Mouse (Mus musculus): ENCODE measurements around the gene Ppp1cb. TPM values are rescaled to one million over a fixed set of nuclear protein-coding genes. Genes with fewer than 3 reads are reported as not detected.

Ppp1cb gene
- polyA plus RNA-seq, 1 experiment from 2014 or later, result 237 TPM

DNA sequence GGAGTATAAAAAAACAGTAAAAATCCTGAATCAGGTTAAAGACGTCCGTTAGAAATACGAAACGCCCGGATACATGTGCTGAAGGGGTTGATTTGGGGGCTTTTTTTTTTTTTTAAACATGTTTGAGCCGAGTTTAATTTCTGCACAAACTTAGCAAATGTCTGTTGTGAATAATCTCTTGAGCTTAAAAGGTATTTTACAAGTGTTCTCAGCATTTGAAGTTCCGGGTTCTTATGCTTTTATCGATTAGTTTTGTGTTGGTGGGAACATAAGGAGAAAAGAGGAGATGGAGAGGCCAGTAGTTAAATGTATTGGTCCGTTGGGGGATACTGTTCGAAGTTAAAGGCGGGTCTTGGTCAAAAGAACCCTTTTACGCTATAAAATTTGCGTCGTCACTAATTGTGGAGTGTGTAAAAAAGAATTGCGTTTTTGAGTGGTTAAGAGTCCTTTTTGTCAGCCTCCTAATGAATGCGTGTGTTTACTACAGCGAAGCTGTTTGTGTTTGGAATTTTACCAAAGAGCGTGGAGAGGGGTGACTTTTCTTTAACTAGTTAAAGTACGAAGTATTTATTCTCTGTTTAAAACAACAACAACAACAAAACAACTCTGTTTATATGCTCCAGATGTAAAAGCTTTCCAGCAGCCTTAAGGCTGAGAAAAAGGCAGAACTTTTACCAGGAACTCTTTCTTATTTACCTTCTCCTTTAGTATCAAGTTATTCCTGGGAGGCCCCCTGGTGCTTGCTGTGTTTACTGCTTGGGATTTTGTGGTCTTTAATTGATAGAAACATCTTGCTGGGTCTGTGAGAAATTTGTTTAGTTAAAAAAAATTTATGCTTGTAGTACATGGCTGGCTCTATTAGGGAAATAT lies 1.5 kb downstream of the Ppp1cb start:
- Histone ChIP-seq H3K27me3 (ENCODE audit: low read depth, poor library complexity, severe bottlenecking) (no peaks in the 10 kb centered on the region), H3K27ac (peak overlapping the region; percentile 100), H3K4me1 (peaks cover 8% of the 10 kb centered on the region; the same call in 1 of the 2 replicates), H3K9me3 (replicated peaks) (no peaks in the 10 kb centered on the region), H3K36me3 (no peaks in the 10 kb centered on the region), H3K4me3 (peak overlapping the region; percentile 98)
- peak; percentile 41 for DNase-seq (ENCODE audit: low spot score)
- under 1% methylated on average over 19 of the region's 19 CpGs for WGBS

DNA sequence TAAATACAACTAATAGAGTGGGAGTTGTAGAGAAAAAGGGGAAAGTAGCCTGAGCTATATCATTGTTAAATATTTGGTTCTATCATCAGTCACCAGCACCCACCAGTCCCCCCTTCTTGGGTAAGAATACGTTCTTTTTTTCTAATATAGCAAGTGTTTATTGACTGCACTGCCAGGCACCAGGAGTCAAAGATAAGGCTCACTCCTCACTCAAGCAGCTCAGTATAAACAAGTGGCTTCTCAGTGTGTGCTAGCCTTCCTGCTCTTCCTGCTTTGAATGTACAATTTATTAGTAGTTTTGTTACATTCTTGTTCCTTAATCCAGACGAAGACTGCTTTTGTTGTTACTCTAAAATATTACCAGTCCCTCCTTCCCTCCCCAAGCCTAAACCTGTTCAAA lies 2.3 kb downstream of the Ppp1cb start:
- H3K4me1 ChIP-seq, result peaks cover 8% of the 10 kb centered on the region; the same call in 1 of the 2 replicates
- no peak overlapping the region for H3K27ac ChIP-seq
- H3K27me3 ChIP-seq (ENCODE audit: low read depth, poor library complexity, severe bottlenecking), result no peaks in the 10 kb centered on the region
- H3K36me3 ChIP-seq, result 0 out of 2 replicates have a peak, but pooled peaks cover 3% of the 10 kb centered on the region
- no peaks in the 10 kb centered on the region for H3K9me3 ChIP-seq (replicated peaks)
- no peak for DNase-seq (ENCODE audit: low spot score)
- WGBS, result 60% methylated on average over 2 of the region's 2 CpGs
- H3K4me3 ChIP-seq, result peak overlapping the region; percentile 98

DNA sequence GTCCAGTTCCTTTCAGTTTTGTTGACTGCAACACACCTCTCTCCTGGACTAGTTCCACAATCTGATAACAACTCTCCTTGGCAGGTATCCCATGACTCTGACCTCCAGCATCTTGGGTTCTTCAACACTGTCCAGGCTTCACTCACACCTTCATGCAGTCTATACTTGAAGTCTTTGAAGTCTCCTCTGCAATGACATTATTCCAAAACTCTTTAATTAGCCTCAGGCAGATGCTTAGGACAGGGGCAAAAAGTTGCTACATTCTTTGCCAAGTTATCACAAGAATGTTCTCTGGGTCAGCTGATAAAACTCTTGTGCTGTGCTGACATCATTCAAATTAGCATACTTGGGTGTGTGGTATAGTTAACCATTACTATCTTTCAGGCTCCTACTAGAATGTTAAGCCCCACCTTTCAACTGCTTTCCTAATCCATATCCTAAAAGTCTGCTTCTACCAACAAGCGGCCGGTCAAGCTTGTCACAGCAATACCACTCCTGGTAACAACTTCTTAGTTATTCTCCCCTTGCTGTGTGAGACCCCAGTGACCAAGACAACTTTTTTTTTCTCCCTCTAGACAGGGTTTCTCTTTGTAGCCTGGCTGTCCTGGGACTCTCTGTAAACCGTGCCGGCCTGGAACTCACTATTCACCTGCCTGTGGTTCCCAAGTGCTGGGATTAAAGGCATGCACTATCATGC lies 13.8 kb downstream of the Ppp1cb start:
- DNase-seq (ENCODE audit: low spot score), result no peak
- H3K36me3 ChIP-seq, result peaks cover 23% of the 10 kb centered on the region
- WGBS, result 94% methylated on average over 4 of the region's 4 CpGs
- no peaks in the 10 kb centered on the region for H3K9me3 ChIP-seq (replicated peaks)
- H3K4me1 ChIP-seq, result no peaks in the 10 kb centered on the region
- no peaks in the 10 kb centered on the region for H3K27me3 ChIP-seq (ENCODE audit: low read depth, poor library complexity, severe bottlenecking)
- no peak overlapping the region for H3K27ac ChIP-seq
- no peak overlapping the region for H3K4me3 ChIP-seq

DNA sequence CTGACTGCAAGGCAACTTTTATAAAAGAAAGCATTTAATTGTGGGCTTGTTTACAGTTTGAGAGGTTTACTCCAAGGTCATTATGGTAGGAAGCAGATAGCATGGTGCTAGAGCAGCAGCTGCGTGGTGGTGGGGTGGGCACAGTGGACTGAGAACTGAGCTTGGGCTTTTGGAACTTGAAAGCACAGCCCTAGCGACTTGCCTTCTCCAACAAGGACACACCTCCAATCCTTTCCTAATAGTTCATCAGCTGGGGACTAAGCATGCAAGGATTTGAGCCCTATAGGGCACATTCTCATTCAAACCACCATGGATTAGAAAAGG lies 14.3 kb downstream of the Ppp1cb start:
- Histone ChIP-seq H3K27ac (no peak overlapping the region), H3K36me3 (peaks cover 25% of the 10 kb centered on the region), H3K4me1 (no peaks in the 10 kb centered on the region), H3K27me3 (ENCODE audit: low read depth, poor library complexity, severe bottlenecking) (no peaks in the 10 kb centered on the region), H3K9me3 (replicated peaks) (no peaks in the 10 kb centered on the region), H3K4me3 (no peak overlapping the region)
- DNase-seq (ENCODE audit: low spot score), result no peak
- 87% methylated on average over 2 of the region's 2 CpGs for WGBS

DNA sequence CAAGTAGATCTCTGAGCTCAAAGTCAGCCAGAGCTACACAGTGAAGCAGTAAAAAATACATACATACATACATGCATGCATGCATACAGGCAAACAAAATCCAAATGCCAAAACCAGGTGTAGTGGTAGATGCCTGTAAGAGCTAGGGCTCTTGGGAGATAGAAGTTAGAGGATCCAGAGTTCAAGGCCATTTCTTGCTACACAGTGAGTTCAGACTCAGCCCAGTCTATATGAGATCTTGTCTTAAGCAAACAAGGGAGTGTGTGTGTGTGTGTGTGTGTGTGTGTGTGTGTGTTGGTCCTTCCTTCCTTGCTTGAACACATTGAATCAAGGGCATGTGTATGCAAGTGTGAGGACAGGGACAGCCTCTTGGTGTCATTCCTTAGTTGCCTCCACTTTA lies 17.9 kb downstream of the Ppp1cb start:
- no peaks in the 10 kb centered on the region for H3K4me1 ChIP-seq
- no peak for DNase-seq (ENCODE audit: low spot score)
- no peak overlapping the region for H3K4me3 ChIP-seq
- H3K27me3 ChIP-seq (ENCODE audit: low read depth, poor library complexity, severe bottlenecking), result no peaks in the 10 kb centered on the region
- H3K27ac ChIP-seq, result no peak overlapping the region
- H3K36me3 ChIP-seq, result peaks cover 47% of the 10 kb centered on the region
- H3K9me3 ChIP-seq (replicated peaks), result no peaks in the 10 kb centered on the region

DNA sequence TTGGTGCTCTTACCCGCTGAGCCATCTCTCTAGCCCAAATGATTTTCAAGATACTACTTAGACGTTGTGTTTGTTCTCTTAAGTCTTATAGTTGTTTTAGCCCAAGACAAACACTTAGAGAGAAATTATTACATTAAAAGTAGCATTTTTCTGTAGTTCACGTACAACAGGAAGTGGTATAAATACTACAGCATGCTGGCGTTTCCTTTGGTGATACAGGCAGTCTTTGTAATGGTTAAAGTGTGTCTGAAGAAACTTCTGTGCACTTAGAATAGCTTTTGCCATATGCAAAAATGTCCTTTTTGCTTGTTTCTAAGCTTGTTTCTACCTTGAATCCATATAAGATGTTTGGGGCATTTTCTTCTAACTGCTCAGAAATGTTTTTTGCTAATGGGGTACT lies 20.3 kb downstream of the Ppp1cb start:
- Histone ChIP-seq H3K4me1 (no peaks in the 10 kb centered on the region), H3K9me3 (replicated peaks) (no peaks in the 10 kb centered on the region), H3K4me3 (no peak overlapping the region), H3K27me3 (ENCODE audit: low read depth, poor library complexity, severe bottlenecking) (no peaks in the 10 kb centered on the region), H3K36me3 (peaks cover 60% of the 10 kb centered on the region), H3K27ac (no peak overlapping the region)
- WGBS, result 95% methylated on average over 4 of the region's 4 CpGs
- DNase-seq (ENCODE audit: low spot score), result no peak

DNA sequence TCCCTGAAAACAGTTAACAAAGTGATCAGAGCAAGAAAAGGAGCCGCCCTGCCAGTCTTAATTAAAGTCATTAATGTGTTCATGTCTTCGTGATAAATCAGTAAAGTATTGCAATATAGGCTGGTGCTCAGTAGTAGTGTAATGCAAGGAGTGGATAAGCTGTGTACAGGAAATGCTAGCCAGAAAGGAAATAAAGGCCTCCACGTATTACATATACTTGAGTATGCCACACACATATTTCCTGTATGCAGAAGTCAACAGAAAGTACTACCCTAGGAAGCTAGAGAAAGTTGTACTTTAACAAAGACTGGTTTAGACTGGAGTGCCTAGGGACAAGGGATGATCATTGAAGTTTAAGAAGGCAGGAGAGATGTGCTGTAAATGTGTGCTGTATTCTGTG lies 26.8 kb downstream of the Ppp1cb start:
- Histone ChIP-seq H3K9me3 (replicated peaks) (no peaks in the 10 kb centered on the region), H3K27ac (no peak overlapping the region), H3K27me3 (ENCODE audit: low read depth, poor library complexity, severe bottlenecking) (no peaks in the 10 kb centered on the region), H3K4me1 (no peaks in the 10 kb centered on the region), H3K36me3 (peaks cover 96% of the 10 kb centered on the region), H3K4me3 (no peak overlapping the region)
- 89% methylated on average over 3 of the region's 3 CpGs for WGBS
- DNase-seq (ENCODE audit: low spot score), result no peak

DNA sequence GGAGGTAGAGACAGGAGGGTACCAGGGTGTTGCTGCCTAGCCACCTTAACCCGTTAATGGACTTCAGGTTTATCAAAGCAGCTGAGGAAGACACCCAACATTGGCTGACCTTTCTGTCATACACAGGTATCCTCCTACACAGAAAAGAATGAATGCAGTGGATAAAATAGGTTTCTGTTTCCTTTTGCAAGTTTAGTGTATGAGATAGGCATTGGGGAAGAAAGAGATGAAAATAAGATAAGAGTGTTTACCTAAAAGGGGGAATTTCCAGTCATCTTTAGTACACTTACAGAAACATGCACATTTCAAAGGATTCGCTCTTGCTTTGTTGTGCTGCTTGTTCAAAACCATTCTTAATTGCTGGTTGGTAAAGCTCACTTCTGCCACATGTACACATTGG lies 29.4 kb downstream of the Ppp1cb start:
- no peak for DNase-seq (ENCODE audit: low spot score)
- Histone ChIP-seq H3K4me1 (no peaks in the 10 kb centered on the region), H3K27ac (no peak overlapping the region), H3K27me3 (ENCODE audit: low read depth, poor library complexity, severe bottlenecking) (no peaks in the 10 kb centered on the region), H3K36me3 (peaks cover 100% of the 10 kb centered on the region), H3K4me3 (no peak overlapping the region), H3K9me3 (replicated peaks) (no peaks in the 10 kb centered on the region)
- WGBS, result 87% methylated on average over 2 of the region's 2 CpGs

DNA sequence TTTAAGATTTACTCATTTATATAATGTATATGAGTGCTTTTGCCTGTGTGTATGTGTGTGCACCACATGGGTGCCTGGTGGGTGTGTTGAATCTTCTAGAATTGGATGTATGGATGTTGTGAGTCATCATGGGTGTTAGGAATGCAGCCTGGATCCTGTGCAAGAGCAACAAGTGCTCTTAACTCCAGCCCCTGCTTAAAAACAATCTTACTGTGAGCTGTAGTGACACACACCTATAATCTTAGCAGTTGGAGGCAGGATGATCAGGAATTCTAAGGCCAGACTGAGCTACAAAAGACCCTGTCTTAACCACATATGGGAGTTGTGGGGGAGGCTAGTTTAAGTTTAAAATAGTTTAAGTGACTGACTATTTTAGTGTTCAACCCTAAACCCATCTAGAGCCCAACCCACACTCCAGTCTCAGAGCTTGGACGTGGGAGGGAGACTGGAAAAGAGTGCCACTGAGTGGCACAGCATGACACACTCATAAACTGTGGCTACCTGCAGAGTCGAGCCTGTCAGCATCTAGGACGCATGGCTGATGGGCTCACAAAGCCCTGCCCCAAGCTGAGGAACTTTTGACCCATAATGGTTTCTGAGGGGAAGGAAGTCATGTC lies 35.5 kb downstream of the Ppp1cb start:
- H3K4me3 ChIP-seq, result no peak overlapping the region
- H3K27me3 ChIP-seq (ENCODE audit: low read depth, poor library complexity, severe bottlenecking), result no peaks in the 10 kb centered on the region
- 88% methylated on average over 3 of the region's 3 CpGs for WGBS
- H3K36me3 ChIP-seq, result peaks cover 96% of the 10 kb centered on the region
- H3K9me3 ChIP-seq (replicated peaks), result 0 out of 2 replicates have a peak, but pooled peaks cover 2% of the 10 kb centered on the region
- no peaks in the 10 kb centered on the region for H3K4me1 ChIP-seq
- DNase-seq (ENCODE audit: low spot score), result no peak
- no peak overlapping the region for H3K27ac ChIP-seq

DNA sequence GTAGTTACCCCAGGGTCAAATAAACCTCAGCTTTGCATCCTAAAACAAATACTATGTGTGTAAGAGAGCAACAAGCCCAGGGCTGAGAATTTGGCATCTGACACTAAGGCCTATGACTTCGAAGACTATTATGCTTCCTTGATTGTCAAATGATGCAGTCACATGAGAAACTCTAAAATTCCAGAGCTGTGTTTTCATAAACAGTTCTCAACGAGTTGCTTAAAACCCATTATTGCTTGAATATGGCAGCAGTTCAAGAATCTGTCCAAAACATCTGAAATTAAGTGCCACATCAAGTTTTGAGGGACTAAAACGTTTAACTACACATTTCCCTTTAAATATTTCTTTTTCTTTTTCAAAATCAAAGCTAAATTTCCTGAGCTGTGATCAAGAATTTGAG lies 50.1 kb downstream of the Ppp1cb start:
- H3K36me3 ChIP-seq, result peaks cover 22% of the 10 kb centered on the region
- DNase-seq (ENCODE audit: low spot score), result no peak
- 87% methylated on average over 3 of the region's 3 CpGs for WGBS
- H3K27ac ChIP-seq, result no peak overlapping the region
- H3K4me1 ChIP-seq, result no peaks in the 10 kb centered on the region
- H3K27me3 ChIP-seq (ENCODE audit: low read depth, poor library complexity, severe bottlenecking), result no peaks in the 10 kb centered on the region
- no peaks in the 10 kb centered on the region for H3K9me3 ChIP-seq (replicated peaks)
- H3K4me3 ChIP-seq, result no peak overlapping the region

DNA sequence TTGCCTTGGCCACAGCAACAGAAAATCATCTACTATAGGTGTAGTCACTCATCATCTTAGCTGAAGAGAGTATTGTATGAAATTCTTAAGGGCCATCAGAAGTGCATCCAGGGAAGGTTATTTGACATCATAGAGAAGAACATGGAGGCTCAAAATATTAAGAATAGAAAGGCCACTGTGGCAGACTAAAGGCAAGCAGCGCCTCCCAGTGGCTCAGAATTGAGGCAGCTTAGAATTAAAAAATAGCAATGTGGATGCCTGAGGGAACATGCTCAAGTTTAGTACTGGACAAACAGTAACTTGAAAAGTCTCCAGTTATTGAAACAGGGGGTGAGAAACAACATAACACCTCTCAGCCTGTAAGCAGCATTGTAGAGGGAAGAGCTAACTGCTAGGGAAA lies 61.7 kb downstream of the Ppp1cb start:
- Histone ChIP-seq H3K4me1 (no peaks in the 10 kb centered on the region), H3K27ac (no peak overlapping the region), H3K27me3 (ENCODE audit: low read depth, poor library complexity, severe bottlenecking) (no peaks in the 10 kb centered on the region), H3K4me3 (no peak overlapping the region), H3K36me3 (peaks cover 3% of the 10 kb centered on the region; the same call in 1 of the 2 replicates), H3K9me3 (replicated peaks) (no peaks in the 10 kb centered on the region)
- no peak for DNase-seq (ENCODE audit: low spot score)
- WGBS, result 49% methylated on average over 1 of the region's 1 CpGs

DNA sequence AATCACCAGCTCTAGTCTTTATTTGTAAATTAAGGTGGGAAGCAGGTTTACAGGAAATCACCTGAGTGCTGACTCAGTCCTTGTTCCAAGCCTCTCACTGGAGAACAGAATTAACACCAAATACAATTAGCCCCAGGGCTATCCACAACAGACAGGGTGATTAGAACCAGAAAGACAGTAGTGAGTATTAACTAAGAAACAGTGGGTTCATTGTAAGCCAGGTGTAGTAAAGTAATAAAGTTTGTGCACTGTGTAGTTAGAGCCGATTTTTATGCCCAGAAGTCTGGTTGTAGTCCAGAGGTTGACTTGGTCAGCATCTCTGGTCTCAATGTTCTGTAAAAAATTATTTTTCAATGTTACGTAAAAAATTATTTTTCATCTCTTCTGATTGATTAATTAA lies 90.8 kb downstream of the Ppp1cb start:
- H3K9me3 ChIP-seq (replicated peaks), result no peaks in the 10 kb centered on the region
- no peaks in the 10 kb centered on the region for H3K36me3 ChIP-seq
- H3K4me3 ChIP-seq, result no peak overlapping the region
- H3K4me1 ChIP-seq, result no peaks in the 10 kb centered on the region; the same call in 1 of the 2 replicates
- H3K27ac ChIP-seq, result no peak overlapping the region
- DNase-seq (ENCODE audit: low spot score), result no peak
- no peaks in the 10 kb centered on the region for H3K27me3 ChIP-seq (ENCODE audit: low read depth, poor library complexity, severe bottlenecking)
- 88% methylated on average over 2 of the region's 2 CpGs for WGBS

DNA sequence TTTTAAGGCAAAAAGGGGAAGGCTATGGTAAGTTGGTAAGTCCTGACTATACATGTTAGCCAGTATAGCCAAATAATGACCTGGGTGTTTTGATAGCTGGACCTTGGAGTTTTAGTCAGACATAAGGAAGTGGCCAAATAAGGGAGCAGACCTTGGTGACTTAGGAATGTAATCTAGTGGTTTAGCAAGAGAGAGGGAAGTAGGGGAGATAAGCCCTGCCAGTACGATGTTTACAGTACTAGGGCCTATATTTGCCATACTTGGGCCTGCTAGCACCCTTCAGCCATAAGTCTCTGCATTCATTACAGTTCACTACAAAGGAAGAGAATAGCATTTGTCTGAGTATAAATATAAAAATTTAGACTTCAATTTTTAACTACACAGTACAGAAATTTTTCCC lies 106.1 kb downstream of the Ppp1cb start:
- Histone ChIP-seq H3K36me3 (no peaks in the 10 kb centered on the region), H3K27me3 (ENCODE audit: low read depth, poor library complexity, severe bottlenecking) (no peaks in the 10 kb centered on the region), H3K27ac (no peak overlapping the region), H3K4me3 (no peak overlapping the region), H3K4me1 (no peaks in the 10 kb centered on the region), H3K9me3 (replicated peaks) (no peaks in the 10 kb centered on the region)
- DNase-seq (ENCODE audit: low spot score), result no peak
- 89% methylated on average over 1 of the region's 1 CpGs for WGBS

Measured in limb, embryonic 10.5 days (tissue).